Mouse (Mus musculus) forebrain, embryonic 11.5 days (tissue): Measurements from ENCODE around the gene Osbpl10. TPM values are rescaled to one million over a fixed set of nuclear protein-coding genes. Genes with fewer than 3 reads are reported as not detected.

Source experiments
- ATAC-seq: fragments of 200-750 bp; cut with Nextera tagmentation; replicated peaks from 2 replicates; pipeline ENCODE4 v1.8.0; 2017; ENCODE audit warnings: moderate TSS enrichment; ENCODE audit not compliant: low FRiP score
- DNase-seq: peaks from one replicate; pipeline ENCODE4 v3.0.0-alpha.2; 2017; ENCODE audit warnings: low spot score
- H3K27ac ChIP-seq: fragments of 300-500 bp; sonication (generic); 2 replicates; pipeline ENCODE4 v1.5.1; 2014; ENCODE audit warnings: low read depth, low read length
- H3K27me3 ChIP-seq: fragments of 300-500 bp; sonication (generic); 2 replicates; pipeline ENCODE4 v1.6.1; 2014; ENCODE audit warnings: mild to moderate bottlenecking, low read length, mixed read lengths; ENCODE audit not compliant: control insufficient read depth, insufficient read depth
- H3K36me3 ChIP-seq: fragments of 300-500 bp; sonication (generic); 2 replicates; pipeline ENCODE4 v1.6.1; 2014; ENCODE audit warnings: mild to moderate bottlenecking, low read length, moderate library complexity, mixed read lengths; ENCODE audit not compliant: control insufficient read depth, insufficient read depth
- H3K4me1 ChIP-seq: fragments of 300-500 bp; sonication (generic); replicated peaks from 2 replicates; pipeline ENCODE4 v1.6.1; 2014; ENCODE audit warnings: low read length, mixed read lengths; ENCODE audit not compliant: control insufficient read depth, insufficient read depth
- H3K4me2 ChIP-seq: fragments of 300-500 bp; sonication (generic); 2 replicates; pipeline ENCODE4 v1.6.1; 2014; ENCODE audit warnings: low read depth, mild to moderate bottlenecking, low read length, moderate library complexity, mixed read lengths; ENCODE audit not compliant: severe bottlenecking
- H3K4me3 ChIP-seq: fragments of 300-500 bp; sonication (generic); 2 replicates; pipeline ENCODE4 v1.5.1; 2014; ENCODE audit warnings: low read depth, low read length
- H3K9ac ChIP-seq: fragments of 300-500 bp; sonication (generic); 2 replicates; pipeline ENCODE4 v1.6.1; 2014; ENCODE audit warnings: low read length
- H3K9me3 ChIP-seq: fragments of 300-500 bp; sonication (generic); 2 replicates; pipeline ENCODE4 v1.6.1; 2016; ENCODE audit warnings: low read length, mixed read lengths; ENCODE audit not compliant: control insufficient read depth
- WGBS: fragments of 180-500 bp; shearing (Covaris S2); extraction: QIAGEN DNeasy Blood & Tissue Kit; methylation state at CpG from one replicate; pipeline ENCODE4 v1.1.7; 2014; 5-methylcytosine and 5-hydroxymethylcytosine counted together
- polyA plus RNA-seq: library from polyadenylated mRNA; unstranded; fragments of >200 nt; fragmentation: Nextera tagmentation; extraction: Ambion mirVana; gene quantifications from 2 replicates; pipeline ENCODE4 v1.2.1, GENCODE M21; 2014

Osbpl10 gene
- polyA plus RNA-seq, 1 experiment from 2014 or later, result 1.0 TPM

GRCm38 (mm10) chr9:114944642-114945041 is 33.7 kb upstream of the Osbpl10 start:
- WGBS, result 92% methylated on average over 3 of the region's 3 CpGs
- ATAC-seq, result no peak

GRCm38 (mm10) chr9:114945576-114945975 is 32.8 kb upstream of the Osbpl10 start:
- Histone ChIP-seq H3K9me3 (no peaks in the 10 kb centered on the region), H3K27me3 (no peaks in the 10 kb centered on the region), H3K4me3 (no peak overlapping the region), H3K9ac (no peak overlapping the region), H3K27ac (no peak overlapping the region), H3K4me1 (no peaks in the 10 kb centered on the region), H3K36me3 (no peaks in the 10 kb centered on the region), H3K4me2 (no peak overlapping the region)
- 85% methylated on average over 6 of the region's 6 CpGs for WGBS
- ATAC-seq, result no peak
- DNase-seq, result no peak

More at GRCm38 (mm10) chr9:114944642-114945041, 33.7 kb upstream of the Osbpl10 start:
- no peaks in the 10 kb centered on the region for H3K36me3 ChIP-seq
- H3K9ac ChIP-seq, result no peak overlapping the region
- H3K27me3 ChIP-seq, result no peaks in the 10 kb centered on the region
- H3K27ac ChIP-seq, result no peak overlapping the region
- no peaks in the 10 kb centered on the region for H3K9me3 ChIP-seq
- H3K4me1 ChIP-seq, result no peaks in the 10 kb centered on the region
- no peak for DNase-seq
- H3K4me3 ChIP-seq, result no peak overlapping the region
- no peak overlapping the region for H3K4me2 ChIP-seq

- no peak overlapping the region for H3K4me3 ChIP-seq
- no peak for DNase-seq
- H3K4me1 ChIP-seq, result no peaks in the 10 kb centered on the region
- no peak overlapping the region for H3K4me2 ChIP-seq
- no peak overlapping the region for H3K9ac ChIP-seq
- no peak overlapping the region for H3K27ac ChIP-seq
- no peaks in the 10 kb centered on the region for H3K36me3 ChIP-seq
- 72% methylated on average over 5 of the region's 5 CpGs for WGBS
- H3K27me3 ChIP-seq, result no peaks in the 10 kb centered on the region
- no peak for ATAC-seq
- no peaks in the 10 kb centered on the region for H3K9me3 ChIP-seq
These were observed 30.0 kb upstream of the Osbpl10 start for GRCm38 (mm10) chr9:114948395-114948794.

- H3K9ac ChIP-seq, result no peak overlapping the region
- no peaks in the 10 kb centered on the region for H3K4me1 ChIP-seq
- WGBS, result 24% methylated on average over 1 of the region's 1 CpGs
These were observed 25.5 kb upstream of the Osbpl10 start for GRCm38 (mm10) chr9:114952866-114953265.

GRCm38 (mm10) chr9:114955340-114955739 is 23.0 kb upstream of the Osbpl10 start:
- H3K4me1 ChIP-seq, result no peaks in the 10 kb centered on the region
- DNase-seq (no peak), ATAC-seq (no peak)
- no peak overlapping the region for H3K9ac ChIP-seq
- WGBS, result 94% methylated on average over 11 of the region's 11 CpGs
- H3K36me3 ChIP-seq, result no peaks in the 10 kb centered on the region
- H3K4me3 ChIP-seq, result no peak overlapping the region
- H3K27ac ChIP-seq, result no peak overlapping the region
- no peaks in the 10 kb centered on the region for H3K27me3 ChIP-seq
- no peak overlapping the region for H3K4me2 ChIP-seq
- no peaks in the 10 kb centered on the region for H3K9me3 ChIP-seq

More at GRCm38 (mm10) chr9:114952866-114953265, 25.5 kb upstream of the Osbpl10 start:
- Histone ChIP-seq H3K4me3 (no peak overlapping the region), H3K36me3 (no peaks in the 10 kb centered on the region), H3K27me3 (no peaks in the 10 kb centered on the region), H3K4me2 (no peak overlapping the region), H3K9me3 (no peaks in the 10 kb centered on the region), H3K27ac (no peak overlapping the region)
- ATAC-seq, result no peak
- no peak for DNase-seq

- Histone ChIP-seq H3K4me3 (no peak overlapping the region), H3K36me3 (no peaks in the 10 kb centered on the region), H3K9ac (no peak overlapping the region), H3K4me2 (no peak overlapping the region), H3K27ac (no peak overlapping the region), H3K4me1 (no peaks in the 10 kb centered on the region), H3K9me3 (no peaks in the 10 kb centered on the region), H3K27me3 (no peaks in the 10 kb centered on the region)
- DNase-seq (no peak), ATAC-seq (0 out of 2 replicates have a peak, but pooled peaks have one; percentile 58)
- 48% methylated on average over 5 of the region's 5 CpGs for WGBS
These were observed 21.4 kb upstream of the Osbpl10 start for GRCm38 (mm10) chr9:114956945-114957344.

- 83% methylated on average over 4 of the region's 4 CpGs for WGBS
These were observed 18.2 kb upstream of the Osbpl10 start for GRCm38 (mm10) chr9:114960043-114960789.

GRCm38 (mm10) chr9:114960844-114961243 is 17.5 kb upstream of the Osbpl10 start:
- Histone ChIP-seq H3K27ac (no peak overlapping the region), H3K27me3 (no peaks in the 10 kb centered on the region), H3K4me1 (no peaks in the 10 kb centered on the region), H3K9me3 (no peaks in the 10 kb centered on the region), H3K36me3 (no peaks in the 10 kb centered on the region), H3K4me2 (no peak overlapping the region), H3K9ac (no peak overlapping the region), H3K4me3 (no peak overlapping the region)
- DNase-seq (no peak), ATAC-seq (no peak)
- 86% methylated on average over 6 of the region's 6 CpGs for WGBS

More at GRCm38 (mm10) chr9:114960043-114960789, 18.2 kb upstream of the Osbpl10 start:
- Histone ChIP-seq H3K36me3 (no peaks in the 10 kb centered on the region), H3K4me1 (no peaks in the 10 kb centered on the region), H3K27ac (no peak overlapping the region), H3K9me3 (no peaks in the 10 kb centered on the region), H3K4me2 (no peak overlapping the region), H3K9ac (no peak overlapping the region), H3K27me3 (no peaks in the 10 kb centered on the region), H3K4me3 (no peak overlapping the region)
- DNase-seq, result no peak
- no peak for ATAC-seq

GRCm38 (mm10) chr9:114964093-114964492 is 14.3 kb upstream of the Osbpl10 start:
- Histone ChIP-seq H3K27ac (no peak overlapping the region), H3K9ac (no peak overlapping the region), H3K27me3 (no peaks in the 10 kb centered on the region), H3K4me1 (no peaks in the 10 kb centered on the region), H3K9me3 (no peaks in the 10 kb centered on the region), H3K4me2 (no peak overlapping the region), H3K4me3 (no peak overlapping the region), H3K36me3 (no peaks in the 10 kb centered on the region)
- ATAC-seq (no peak), DNase-seq (no peak)
- WGBS, result 73% methylated on average over 3 of the region's 3 CpGs
